Mouse (Mus musculus) hindbrain, postnatal 0 days (tissue): ENCODE measurements around the gene Fbxo17. TPM values are rescaled to one million over a fixed set of nuclear protein-coding genes. Genes with fewer than 3 reads are reported as not detected.
A peak's percentile ranks its signal among the peaks of the same experiment; 100 is the strongest.

Experiments used
- ATAC-seq: fragments of 200-750 bp; cut with Nextera tagmentation; 2 replicates; pipeline ENCODE4 v1.8.0; 2017; ENCODE audit warnings: mild to moderate bottlenecking, moderate TSS enrichment, moderate library complexity
- DNase-seq: peaks from one replicate; pipeline ENCODE4 v3.0.0-alpha.2; 2015; ENCODE audit warnings: low spot score
- H3K27ac ChIP-seq: fragments of 300-500 bp; sonication (generic); 2 replicates; pipeline ENCODE4 v1.5.1; 2014; ENCODE audit warnings: mild to moderate bottlenecking
- H3K27me3 ChIP-seq: fragments of 300-500 bp; sonication (generic); 2 replicates; pipeline ENCODE4 v1.6.1; 2014; ENCODE audit warnings: low read length, mixed read lengths; ENCODE audit not compliant: insufficient read depth
- H3K36me3 ChIP-seq: fragments of 300-500 bp; sonication (generic); 2 replicates; pipeline ENCODE4 v1.6.1; 2014; ENCODE audit warnings: low read length, mixed read lengths; ENCODE audit not compliant: insufficient read depth
- H3K4me1 ChIP-seq: fragments of 300-500 bp; sonication (generic); 2 replicates; pipeline ENCODE4 v1.6.1; 2014; ENCODE audit warnings: antibody characterized with exemption, low read length, mixed read lengths; ENCODE audit not compliant: insufficient read depth
- H3K4me2 ChIP-seq: fragments of 300-500 bp; sonication (generic); 2 replicates; pipeline ENCODE4 v1.6.1; 2014; ENCODE audit warnings: low read depth, mild to moderate bottlenecking, low read length, moderate library complexity, mixed read lengths
- H3K4me3 ChIP-seq: fragments of 300-500 bp; sonication (generic); 2 replicates; pipeline ENCODE4 v1.5.1; 2014; ENCODE audit warnings: low read length
- H3K9ac ChIP-seq: fragments of 300-500 bp; sonication (generic); replicated peaks from 2 replicates; pipeline ENCODE4 v1.6.1; 2014; ENCODE audit warnings: mild to moderate bottlenecking, low read length, moderate library complexity, mixed read lengths
- H3K9me3 ChIP-seq: fragments of 300-500 bp; sonication (generic); 2 replicates; pipeline ENCODE4 v1.6.1; 2016; ENCODE audit warnings: low read length, mixed read lengths
- CTCF ChIP-seq: IDR thresholded peaks from 2 replicates; pipeline ENCODE4 v1.5.1; 2016; ENCODE audit warnings: antibody characterized with exemption, control low read depth, low read depth
- WGBS: fragments of 180-500 bp; shearing (Covaris S2); extraction: QIAGEN DNeasy Blood & Tissue Kit; methylation state at CpG from one replicate; pipeline ENCODE4 v1.1.7; 2014; 5-methylcytosine and 5-hydroxymethylcytosine counted together
- polyA plus RNA-seq: library from polyadenylated mRNA; unstranded; fragments of >200 nt; fragmentation: Nextera tagmentation; extraction: Ambion mirVana; gene quantifications from 2 replicates; pipeline ENCODE4 v1.2.1, GENCODE M21; 2015
- total RNA-seq: library from RNA; depleted of rRNA; stranded (reverse); fragments of >200 nt; gene quantifications from 2 replicates; pipeline ENCODE4 v1.2.3, GENCODE M21; 2014

Gene Fbxo17
- total and polyA plus RNA-seq, 2 experiments from 2014 or later = 3.7 to 7.7 TPM

DNA sequence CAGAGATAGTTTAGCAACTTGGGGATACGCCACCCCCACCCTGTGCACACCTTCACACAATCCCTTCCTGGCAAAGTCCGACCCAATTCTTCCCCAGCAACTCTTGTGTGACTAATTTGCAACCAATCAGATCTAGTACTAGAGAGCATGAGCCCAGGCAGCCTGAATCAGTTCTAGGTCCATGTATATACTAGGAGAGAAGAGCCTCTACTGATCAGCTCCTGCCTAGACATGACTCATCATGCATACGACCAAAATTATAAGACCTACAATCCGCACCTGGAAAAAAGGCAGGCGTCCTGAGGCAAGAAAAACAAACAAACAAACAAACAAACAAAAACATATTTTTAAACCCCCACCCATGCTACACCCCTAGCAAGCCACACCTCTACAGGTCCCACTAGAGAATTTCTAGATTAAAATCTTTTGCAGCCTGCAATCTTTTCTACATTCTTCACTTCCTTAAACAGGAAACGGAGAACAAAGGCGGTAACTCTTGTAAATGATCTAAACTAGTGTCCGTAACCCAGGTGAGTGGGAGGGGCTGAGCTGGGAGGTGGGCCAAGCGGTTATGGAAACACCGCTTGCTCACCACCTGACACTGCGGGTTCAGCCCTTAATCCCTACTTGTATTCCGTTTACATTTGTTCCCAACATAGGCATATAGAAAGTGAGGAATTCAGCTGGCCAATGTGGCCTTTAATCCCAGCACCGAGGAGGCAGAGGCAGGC is 39.6 kb upstream of the Fbxo17 start:
- Histone ChIP-seq H3K4me2 (no peak overlapping the region), H3K27ac (no peak overlapping the region), H3K4me1 (no peaks in the 10 kb centered on the region), H3K27me3 (no peaks in the 10 kb centered on the region), H3K4me3 (no peak overlapping the region), H3K9ac (no peak overlapping the region), H3K9me3 (no peaks in the 10 kb centered on the region), H3K36me3 (no peaks in the 10 kb centered on the region)
- no peak for ATAC-seq
- 85% methylated on average over 13 of the region's 13 CpGs for WGBS
- TF ChIP-seq CTCF = no peak
- no peak for DNase-seq

DNA sequence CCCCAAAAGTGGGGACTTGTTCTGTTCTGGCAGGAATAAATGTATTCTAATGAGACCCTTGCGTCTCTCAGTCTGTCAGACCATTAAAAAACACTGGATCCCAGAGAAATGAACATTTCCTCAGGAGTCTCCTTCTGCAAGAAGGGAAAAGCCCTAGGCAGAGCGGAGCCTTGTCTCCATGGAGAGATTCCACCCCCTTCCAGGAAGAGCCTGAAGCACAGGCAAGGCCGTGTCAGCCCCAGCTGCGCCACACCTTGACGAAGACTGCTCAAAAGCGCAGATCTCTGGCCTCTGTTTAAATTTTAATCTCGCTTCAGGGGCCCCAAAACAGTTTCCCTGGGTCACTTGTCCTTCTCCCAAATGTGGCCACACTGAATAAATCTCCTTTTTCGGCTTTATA is 39.0 kb upstream of the Fbxo17 start:
- 88% methylated on average over 8 of the region's 8 CpGs for WGBS
- no peak for TF ChIP-seq CTCF
- no peak for DNase-seq

DNA sequence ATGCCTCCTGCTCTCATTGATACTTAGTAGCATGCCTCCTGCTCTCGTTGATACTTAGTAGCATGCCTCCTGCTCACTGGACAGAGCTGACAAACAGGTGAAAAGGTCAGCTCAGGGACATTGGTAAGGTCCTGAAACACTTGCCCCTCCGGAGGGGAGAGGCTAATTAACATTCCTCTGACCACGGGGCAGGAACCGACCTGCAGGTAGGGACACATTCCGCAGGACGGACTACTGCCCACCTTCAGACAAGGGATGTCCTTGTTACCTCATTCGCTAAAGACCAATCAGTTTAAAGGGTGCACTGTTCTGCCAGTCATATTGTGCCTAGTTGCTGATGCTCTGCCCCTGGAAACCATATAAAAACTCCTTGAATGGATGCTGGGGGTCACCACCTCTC is 25.5 kb upstream of the Fbxo17 start:
- Histone ChIP-seq H3K9ac (no peak overlapping the region), H3K36me3 (no peaks in the 10 kb centered on the region), H3K4me2 (no peak overlapping the region), H3K4me1 (0 out of 2 replicates have a peak, but pooled peaks cover 5% of the 10 kb centered on the region), H3K9me3 (no peaks in the 10 kb centered on the region), H3K27me3 (no peaks in the 10 kb centered on the region), H3K27ac (no peak overlapping the region), H3K4me3 (no peak overlapping the region)
- no peak for TF ChIP-seq CTCF
- DNase-seq = no peak
- ATAC-seq = no peak
- 78% methylated on average over 7 of the region's 7 CpGs for WGBS

More for the DNA sequence above, 39.0 kb upstream of the Fbxo17 start:
- H3K27me3 ChIP-seq = no peaks in the 10 kb centered on the region
- no peak overlapping the region for H3K4me3 ChIP-seq
- H3K9ac ChIP-seq = no peak overlapping the region
- no peaks in the 10 kb centered on the region for H3K9me3 ChIP-seq
- no peak for ATAC-seq
- no peak overlapping the region for H3K27ac ChIP-seq
- H3K4me1 ChIP-seq = no peaks in the 10 kb centered on the region
- no peak overlapping the region for H3K4me2 ChIP-seq
- H3K36me3 ChIP-seq = no peaks in the 10 kb centered on the region

GRCm38 (mm10) chr7:28692545-28693320 is 23.9 kb upstream of the Fbxo17 start, which contains the start of gene Fbxo27:
Gene Fbxo27 (plus strand): TSS chr7:28692849.
- no peaks in the 10 kb centered on the region for H3K36me3 ChIP-seq
- TF ChIP-seq CTCF = 0 out of 2 replicates have a peak, but pooled peaks have one; percentile 32
- peak within 1 kb of the TSS; percentile 74 for H3K27ac ChIP-seq
- H3K9me3 ChIP-seq = no peaks in the 10 kb centered on the region
- 0 out of 2 replicates have a peak, but pooled peaks cover 5% of the 10 kb centered on the region for H3K4me1 ChIP-seq
- H3K27me3 ChIP-seq = no peaks in the 10 kb centered on the region
- peak within 1 kb of the TSS; percentile 62 for H3K4me3 ChIP-seq
- DNase-seq = peak; percentile 63
- ATAC-seq = peak; percentile 65
- 22% methylated on average over 29 of the region's 30 CpGs for WGBS
- peak within 1 kb of the TSS; percentile 74 for H3K9ac ChIP-seq
- H3K4me2 ChIP-seq = peak within 1 kb of the TSS; percentile 84

DNA sequence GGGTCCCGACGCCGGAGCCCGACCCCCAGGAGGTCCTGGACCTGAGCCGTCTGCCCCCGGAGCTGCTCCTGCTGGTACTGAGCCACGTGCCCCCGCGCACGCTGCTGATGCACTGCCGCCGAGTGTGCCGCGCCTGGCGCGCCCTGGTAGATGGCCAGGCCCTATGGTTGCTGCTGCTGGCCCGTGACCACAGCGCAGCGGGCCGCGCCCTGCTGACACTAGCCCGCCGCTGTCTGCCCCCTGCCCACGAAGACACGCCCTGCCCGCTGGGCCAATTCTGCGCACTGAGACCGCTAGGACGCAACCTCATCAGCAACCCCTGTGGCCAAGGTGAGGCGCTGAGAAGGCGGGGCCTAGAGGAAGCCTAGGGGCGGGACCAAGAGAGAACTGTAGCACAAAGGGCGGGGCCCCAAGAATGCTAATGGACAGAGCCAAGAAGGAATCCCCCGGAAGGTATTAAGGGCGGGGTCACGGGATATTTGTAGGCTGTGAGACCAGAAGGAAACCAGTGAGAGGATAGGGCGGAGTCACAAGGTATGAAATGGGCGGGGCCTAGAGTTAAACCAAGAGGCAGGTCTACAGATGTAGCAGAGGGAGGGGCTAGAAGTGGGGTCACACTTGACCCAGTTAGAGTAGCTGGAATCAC is 23.2 kb upstream of the Fbxo17 start:
- peak overlapping the region; percentile 84 for H3K4me2 ChIP-seq
- DNase-seq (peak; percentile 90), ATAC-seq (peak; percentile 93)
- H3K9me3 ChIP-seq = no peaks in the 10 kb centered on the region
- H3K4me3 ChIP-seq = peak overlapping the region; percentile 62
- no peaks in the 10 kb centered on the region for H3K36me3 ChIP-seq
- H3K9ac ChIP-seq = peak overlapping the region; percentile 74
- peak; percentile 33 for TF ChIP-seq CTCF
- WGBS = under 1% methylated on average over 38 of the region's 38 CpGs
- H3K27me3 ChIP-seq = no peaks in the 10 kb centered on the region
- peak overlapping the region; percentile 74 for H3K27ac ChIP-seq
- 0 out of 2 replicates have a peak, but pooled peaks cover 5% of the 10 kb centered on the region for H3K4me1 ChIP-seq

DNA sequence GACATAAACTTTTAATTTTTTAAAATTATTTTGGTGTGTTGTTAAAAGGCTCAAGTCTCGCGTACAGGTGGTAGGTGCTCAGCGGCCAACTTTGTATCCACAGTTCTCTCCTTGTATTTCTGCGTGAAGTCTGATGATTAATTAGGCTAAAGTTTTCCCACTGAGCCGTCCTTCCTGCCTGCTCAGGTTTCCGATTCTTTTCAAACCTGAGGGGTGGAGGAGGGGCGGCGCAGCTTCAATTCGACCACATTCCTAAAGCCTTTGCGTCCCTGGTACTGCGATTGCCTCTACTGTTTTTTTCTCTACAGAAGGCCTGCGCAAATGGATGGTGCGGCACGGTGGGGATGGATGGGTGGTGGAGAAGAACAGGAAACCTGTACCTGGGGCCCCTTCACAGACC is 22.2 kb upstream of the Fbxo17 start:
- DNase-seq (peak; percentile 31), ATAC-seq (no peak)
- Histone ChIP-seq H3K4me2 (peak overlapping the region; percentile 84), H3K4me3 (no peak overlapping the region), H3K9me3 (no peaks in the 10 kb centered on the region), H3K27ac (no peak overlapping the region), H3K36me3 (no peaks in the 10 kb centered on the region), H3K9ac (no peak overlapping the region), H3K4me1 (0 out of 2 replicates have a peak, but pooled peaks cover 5% of the 10 kb centered on the region), H3K27me3 (no peaks in the 10 kb centered on the region)
- 14% methylated on average over 14 of the region's 14 CpGs for WGBS
- no peak for TF ChIP-seq CTCF
